Mouse (Mus musculus) lung, adult 18-20 months (tissue): ENCODE measurements at regions not wholly inside any gene's neighbourhood (a gene's known extent, or its start where the extent isn't known, plus 50 kb on each side); places are given as distances from the start of the nearest gene placed in this dataset.
A peak's percentile ranks its signal among the peaks of the same experiment; 100 is the strongest.

Experiments
- DNase-seq, 2 experiments: peaks; one replicate each; pipeline ENCODE4 v3.0.0; 2022; ENCODE audit warnings: mixed read lengths in 2 of 2

GRCm38 (mm10) chr5:149338016-149338696, 73.4 kb upstream of the Medag start:
- no peak for DNase-seq

DNA sequence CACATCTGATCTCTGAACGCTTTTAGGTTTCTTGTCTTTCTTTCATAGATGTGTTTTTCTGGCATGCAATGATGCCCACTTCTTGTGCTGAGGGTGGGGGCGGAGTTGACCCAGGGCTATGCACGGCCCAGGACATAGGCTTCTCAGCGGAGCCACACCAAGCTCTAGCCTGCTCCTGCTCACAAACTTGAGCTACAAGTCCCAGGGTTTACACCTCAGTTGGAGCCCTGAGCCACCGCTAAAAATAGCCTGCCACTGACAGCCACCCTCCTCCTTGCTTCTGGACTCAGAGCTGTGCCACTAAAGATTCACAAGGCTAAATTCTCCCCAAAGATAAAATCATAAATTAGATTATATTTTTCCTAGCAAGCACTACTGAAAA, 72.9 kb upstream of the Medag start:
- DNase-seq: no peak

GRCm38 (mm10) chr5:149340361-149340760, 71.2 kb upstream of the Medag start:
- DNase-seq: no peak

DNA sequence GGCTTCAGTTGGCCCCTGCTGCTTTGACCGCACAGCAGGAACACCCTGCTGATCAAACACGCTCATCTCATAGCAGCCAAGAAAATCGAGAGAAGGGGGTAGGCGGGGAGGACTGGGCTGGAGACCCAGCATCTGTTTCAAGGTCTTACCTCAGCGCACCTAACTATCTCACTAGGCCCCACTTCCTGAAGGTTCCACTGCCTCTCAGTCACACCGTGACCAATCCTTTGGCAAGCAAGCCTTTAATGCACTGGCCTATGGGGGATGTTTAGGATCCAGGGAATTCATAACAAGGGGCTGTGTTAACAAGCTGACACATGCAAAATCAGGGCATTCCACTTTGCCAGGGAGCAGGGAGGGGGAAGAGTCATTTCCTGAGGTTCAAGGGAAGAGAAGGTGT, 70.1 kb upstream of the Medag start:
- DNase-seq: no peak

DNA sequence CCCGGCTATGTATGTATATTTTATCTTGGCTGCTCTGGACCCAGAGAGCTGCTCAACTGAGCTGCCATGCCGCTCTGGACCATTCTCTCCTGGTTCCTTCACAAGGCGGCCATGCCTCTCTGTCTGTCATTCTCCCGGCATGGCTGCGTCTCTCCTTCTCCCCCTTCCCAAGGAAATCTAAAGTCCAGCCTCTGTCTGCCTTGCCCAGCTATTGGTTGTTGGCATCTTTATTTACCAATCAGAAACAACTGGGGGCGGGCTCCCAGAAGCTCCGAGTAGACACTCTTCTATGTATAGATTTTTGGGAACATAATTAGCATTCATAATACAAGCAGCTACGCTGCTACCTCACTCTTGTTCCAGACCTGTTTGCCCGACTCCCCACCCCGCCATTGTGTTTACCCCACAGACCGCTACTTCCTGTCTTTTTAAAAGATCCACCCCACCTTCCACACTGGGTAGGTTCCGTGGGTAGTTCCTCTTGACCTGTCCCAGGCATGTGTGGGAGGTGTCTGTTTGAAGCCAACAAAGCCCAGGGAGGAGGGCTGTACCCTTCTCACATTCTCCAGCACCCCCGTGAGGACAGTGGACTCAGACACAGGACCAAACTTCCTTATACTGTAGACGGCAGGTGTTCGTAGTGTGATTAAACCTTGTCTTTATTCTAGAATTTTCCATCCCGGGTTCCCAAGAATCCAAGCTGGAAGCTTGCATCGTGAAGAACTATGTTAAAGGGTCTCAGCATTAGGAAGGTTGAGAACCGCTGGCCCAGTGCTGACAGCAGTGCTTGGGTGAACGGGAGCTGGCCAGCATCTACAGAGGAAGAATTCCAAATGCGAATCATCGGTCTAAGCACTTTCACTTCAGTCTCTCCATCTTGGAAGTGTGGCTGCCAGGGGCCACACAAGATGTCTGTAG, 67.7 kb upstream of the Medag start:
- no peak for DNase-seq

DNA sequence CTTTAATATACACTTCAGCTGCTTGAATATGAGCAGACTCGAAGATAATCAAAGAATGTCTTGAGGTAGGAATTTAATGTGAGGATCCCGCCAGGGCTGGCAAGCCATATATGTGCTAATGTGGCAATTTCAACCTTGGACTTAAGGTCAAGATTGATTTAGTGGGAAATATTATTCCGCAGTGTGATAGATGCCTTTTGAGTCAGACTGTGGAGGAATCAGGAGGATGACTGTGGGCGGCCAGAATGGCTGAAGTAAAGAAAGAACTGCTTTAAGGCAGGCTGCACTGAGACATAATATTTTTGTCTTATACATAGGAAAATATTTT, 67.1 kb upstream of the Medag start:
- DNase-seq: no peak

GRCm38 (mm10) chr5:149345161-149345560, 66.4 kb upstream of the Medag start:
- DNase-seq: no peak

- DNase-seq: no peak
Measured at GRCm38 (mm10) chr5:149349685-149350084, 61.9 kb upstream of the Medag start.

DNA sequence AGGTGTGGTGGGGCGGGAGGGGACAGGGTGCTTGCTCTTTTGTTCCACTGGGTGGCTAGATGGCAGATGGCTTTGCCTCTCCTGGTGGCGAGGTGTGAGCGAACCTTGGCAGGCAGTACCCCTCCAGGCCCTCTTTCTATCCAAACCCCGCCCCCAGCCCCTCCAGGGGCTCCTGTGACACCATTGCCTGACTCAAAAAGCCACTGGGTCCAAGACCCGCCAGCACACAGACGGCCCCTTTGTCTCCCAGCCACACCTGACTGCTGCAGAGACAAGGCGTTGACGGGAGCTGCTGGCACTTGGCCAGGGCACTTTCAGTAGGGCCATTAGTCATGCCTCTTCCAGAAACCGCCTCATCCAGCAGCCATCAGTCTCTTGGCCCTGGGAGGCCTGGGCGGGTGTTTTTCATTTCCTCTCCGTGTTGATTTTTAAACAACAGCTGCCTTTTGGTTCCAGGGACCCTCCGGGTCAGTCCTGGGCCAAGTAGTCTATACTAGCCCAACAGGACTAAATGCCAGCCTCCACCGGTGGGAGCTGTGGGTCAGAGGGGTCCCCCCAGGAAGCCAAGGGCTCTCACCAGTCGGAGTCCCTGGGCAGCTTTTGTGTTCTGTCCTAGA, 58.4 kb upstream of the Medag start:
- DNase-seq: peak; percentile 32 to 54

DNA sequence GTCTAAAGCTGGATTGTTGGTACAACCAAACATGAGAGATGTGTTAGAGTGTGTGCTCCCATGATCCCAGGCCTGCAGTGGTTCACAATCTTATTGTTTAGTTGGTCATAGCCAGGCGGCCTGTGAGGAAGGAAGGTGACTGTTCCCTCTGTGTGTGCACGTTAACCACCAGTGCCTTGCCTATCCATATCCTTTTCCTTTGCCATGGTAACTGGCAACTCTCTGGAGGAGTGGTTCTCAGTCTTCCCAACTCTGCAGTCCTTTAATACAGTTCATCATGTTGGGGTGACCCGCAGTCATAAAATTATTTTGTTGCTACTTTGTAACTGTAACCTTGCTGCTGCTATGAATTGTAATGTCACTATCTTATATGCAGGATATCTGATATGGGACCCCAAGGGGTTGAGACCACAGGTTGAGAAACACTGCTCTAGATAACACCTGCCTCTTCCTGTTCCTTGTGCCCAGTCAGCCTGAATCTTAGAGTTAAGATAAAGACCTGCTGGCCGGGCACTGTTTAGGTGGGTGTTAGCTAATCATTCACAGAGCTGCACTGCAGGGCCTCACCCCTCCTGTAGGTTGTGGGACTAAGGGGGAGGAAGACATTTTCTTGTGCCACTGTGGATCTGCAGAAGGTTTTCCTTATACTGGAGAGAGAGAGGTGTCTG, 57.0 kb upstream of the Medag start:
- no peak for DNase-seq

- DNase-seq: no peak
Measured at GRCm38 (mm10) chr5:149355131-149355530, 56.4 kb upstream of the Medag start.

GRCm38 (mm10) chr5:149356970-149357369, 54.6 kb upstream of the Medag start:
- DNase-seq: no peak
